Mouse (Mus musculus): ENCODE measurements around the gene Midn.

DNA sequence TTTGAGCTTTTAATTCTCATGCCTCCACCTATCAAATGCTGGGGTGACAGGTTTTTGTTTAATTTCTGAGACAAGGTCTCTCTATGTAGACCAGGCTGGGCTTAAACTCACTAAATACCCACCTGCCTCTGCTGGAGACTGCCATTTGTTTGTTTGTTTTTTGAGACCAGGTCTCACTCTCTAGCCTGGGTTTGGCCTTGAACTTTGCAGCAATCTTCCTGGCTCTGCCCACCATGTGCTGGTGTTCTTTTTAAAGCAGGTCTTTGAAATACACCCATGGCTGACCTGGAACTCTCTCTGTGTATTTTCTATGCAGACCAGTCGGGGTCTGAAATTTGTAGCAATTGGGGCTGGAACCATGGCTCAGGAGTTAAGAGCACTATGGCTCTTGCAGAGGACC is 12.4 kb upstream of the Midn start:
- TF ChIP-seq POLR2A (IDR thresholded peaks at IDR 0.05; ENCODE audit: low read depth, low read length): no peak
- TF ChIP-seq CTCF (IDR thresholded peaks at IDR 0.05; ENCODE audit: extremely low read depth, insufficient read length, insufficient replicate concordance, low read depth, low read length): no peak
